Mouse (Mus musculus): ENCODE data around the gene Fyb.

GRCm38 (mm10) chr15:6709618-6710017 is 187.0 kb downstream of the Fyb start:
- TF ChIP-seq CTCF (IDR thresholded peaks at IDR 0.05; ENCODE audit: borderline replicate concordance, extremely low read depth, insufficient read depth, insufficient read length) = no peak
- TF ChIP-seq POLR2A (IDR thresholded peaks at IDR 0.05; ENCODE audit: borderline replicate concordance, extremely low read depth, insufficient read depth, insufficient read length, poor library complexity, severe bottlenecking) = no peak

Data from brain, embryonic 14.5 days (tissue).